Comparison of ENCODE assay signal across 8 mouse cellular contexts in the genomic region with DNA sequence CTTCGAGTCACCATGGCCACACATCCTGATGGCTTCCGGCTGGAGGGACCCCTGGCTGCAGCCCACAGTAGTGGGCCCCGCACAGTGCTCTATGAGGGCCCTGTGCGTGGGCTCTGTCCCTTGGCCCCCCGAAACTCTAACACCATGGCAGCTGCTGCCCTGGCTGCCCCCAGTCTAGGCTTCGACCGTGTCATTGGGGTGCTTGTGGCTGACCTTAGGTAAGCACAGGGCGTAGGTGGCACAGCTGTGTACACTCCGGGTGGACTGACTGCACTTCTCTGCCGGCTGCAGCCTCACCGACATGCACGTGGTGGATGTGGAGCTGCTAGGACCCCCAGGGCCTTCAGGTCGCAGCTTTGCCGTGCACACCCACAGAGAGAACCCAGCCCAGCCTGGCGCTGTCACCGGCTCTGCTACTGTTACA. TPM values are rescaled to one million over a fixed set of nuclear protein-coding genes. Genes with fewer than 3 reads are reported as not detected.
DNase-seq lines count a peak whose midpoint lies in the region; ATAC-seq lines count a peak whose summit lies in the region.
"Had no signal": no experiment of that assay in that cellular context is flagged by ENCODE, and none has a peak within 500 bp of the region (broad histone marks: within the 10 kb centered on the region; RNA-seq: fewer than 3 reads in every experiment).

No protein-coding gene starts in this region.

- H3K27me3 ChIP-seq in kidney, embryonic 15.5 days = peaks cover 35% of the 10 kb centered on the region
- peaks cover 29% of the 10 kb centered on the region for H3K27me3 ChIP-seq in forebrain, embryonic 10.5 days (ENCODE audit: poor library complexity, severe bottlenecking)
- H3K27me3 ChIP-seq in hindbrain, embryonic 15.5 days = no peaks in the 10 kb centered on the region
- H3K27me3 ChIP-seq in midbrain, embryonic 15.5 days (replicated peaks) = no peaks in the 10 kb centered on the region

- H3K4me3 ChIP-seq in kidney, embryonic 15.5 days (replicated peaks) = peak overlapping the region; percentile 63
- peak overlapping the region; percentile 60 for H3K4me3 ChIP-seq in forebrain, embryonic 10.5 days
- H3K4me3 ChIP-seq in hindbrain, embryonic 15.5 days = no peak overlapping the region
- H3K4me3 ChIP-seq in midbrain, embryonic 15.5 days = no peak overlapping the region

- H3K4me1 ChIP-seq in kidney, embryonic 15.5 days = peaks cover 34% of the 10 kb centered on the region
- H3K4me1 ChIP-seq in forebrain, embryonic 10.5 days = peaks cover 75% of the 10 kb centered on the region
- peaks cover 64% of the 10 kb centered on the region for H3K4me1 ChIP-seq in hindbrain, embryonic 15.5 days (replicated peaks)
- H3K4me1 ChIP-seq in midbrain, embryonic 15.5 days = peaks cover 67% of the 10 kb centered on the region

- 85% methylated on average over 16 of the region's 16 CpGs for WGBS in kidney, embryonic 15.5 days
- WGBS in forebrain, embryonic 10.5 days = 86% methylated on average over 16 of the region's 16 CpGs
- WGBS in hindbrain, embryonic 15.5 days = 76% methylated on average over 16 of the region's 16 CpGs
- 74% methylated on average over 16 of the region's 16 CpGs for WGBS in midbrain, embryonic 15.5 days

- no peak overlapping the region for H3K27ac ChIP-seq in kidney, embryonic 15.5 days
- peak overlapping the region; percentile 87 for H3K27ac ChIP-seq in forebrain, embryonic 10.5 days
- H3K27ac ChIP-seq in hindbrain, embryonic 15.5 days (replicated peaks) = peak overlapping the region; percentile 97
- H3K27ac ChIP-seq in midbrain, embryonic 15.5 days = peak overlapping the region; percentile 95

- no peak for DNase-seq in kidney, postnatal 10 days
- no peak for DNase-seq in forebrain, embryonic 10.5 days (ENCODE audit: extremely low spot score, low spot score)
- no peak for DNase-seq in adrenal gland, postnatal 14 days
- no peak for DNase-seq in adrenal gland, postnatal 10 days
- DNase-seq: gastrocnemius, postnatal 36 days had no signal

- 0 out of 2 replicates have a peak, but pooled peaks cover 4% of the 10 kb centered on the region for H3K36me3 ChIP-seq in kidney, embryonic 15.5 days
- peaks cover 29% of the 10 kb centered on the region for H3K36me3 ChIP-seq in forebrain, embryonic 10.5 days (replicated peaks)
- peaks cover 14% of the 10 kb centered on the region for H3K36me3 ChIP-seq in hindbrain, embryonic 15.5 days
- peaks cover 7% of the 10 kb centered on the region for H3K36me3 ChIP-seq in midbrain, embryonic 15.5 days (replicated peaks)

- H3K9me3 ChIP-seq in kidney, embryonic 15.5 days (replicated peaks) = no peaks in the 10 kb centered on the region
- H3K9me3 ChIP-seq in forebrain, embryonic 10.5 days = 0 out of 2 replicates have a peak, but pooled peaks cover 4% of the 10 kb centered on the region
- H3K9me3 ChIP-seq in hindbrain, embryonic 15.5 days = no peaks in the 10 kb centered on the region
- H3K9me3 ChIP-seq in midbrain, embryonic 15.5 days = no peaks in the 10 kb centered on the region

- ATAC-seq in kidney, embryonic 15.5 days (replicated peaks; ENCODE audit: low FRiP score) = no peak
- no peak for ATAC-seq in hindbrain, embryonic 15.5 days (ENCODE audit: low FRiP score, low read depth)
- ATAC-seq in midbrain, embryonic 15.5 days (replicated peaks) = 0 out of 2 replicates have a peak, but pooled peaks have one; percentile 1

- H3K4me2 ChIP-seq in kidney, embryonic 15.5 days = peak overlapping the region; percentile 62
- H3K4me2 ChIP-seq in hindbrain, embryonic 15.5 days = peak overlapping the region; percentile 59; the same call in 1 of the 2 replicates
- H3K4me2 ChIP-seq in midbrain, embryonic 15.5 days = peak overlapping the region; percentile 7; the same call in 1 of the 2 replicates

- H3K9ac ChIP-seq in kidney, embryonic 15.5 days = no peak overlapping the region
- H3K9ac ChIP-seq in hindbrain, embryonic 15.5 days = no peak overlapping the region
- no peak overlapping the region for H3K9ac ChIP-seq in midbrain, embryonic 15.5 days

RNA-seq across cellular contexts. Expression of gene Josd2, which starts 0.9 kb away (rescaled TPM):
- polyA plus RNA-seq in kidney, embryonic 15.5 days (2015; fragmentation: Nextera tagmentation; extraction: Ambion mirVana) = 72.5 and 78.9 TPM in 2 replicates
- 74.9 and 78.5 TPM in 2 replicates for polyA plus RNA-seq in forebrain, embryonic 10.5 days (2016; fragmentation: Nextera tagmentation; extraction: Ambion mirVana)
- 44.0 and 45.7 TPM in 2 replicates for polyA plus RNA-seq in hindbrain, embryonic 15.5 days (2015; fragmentation: Nextera tagmentation; extraction: Ambion mirVana)
- polyA plus RNA-seq in midbrain, embryonic 15.5 days (2015; fragmentation: Nextera tagmentation; extraction: Ambion mirVana) = 38.8 and 42.2 TPM in 2 replicates
- total RNA-seq in adrenal gland, postnatal 14 days (2021) = 45.9 and 51.2 TPM in 2 replicates
- total RNA-seq in adrenal gland, postnatal 10 days (2021) = 10 to 100 TPM; 42.2 to 52.0 TPM

RNA-seq across cellular contexts. Expression of gene Aspdh, which starts 1.7 kb away (rescaled TPM):
- polyA plus RNA-seq in kidney, embryonic 15.5 days (2015; fragmentation: Nextera tagmentation; extraction: Ambion mirVana) = 3.2 and 3.9 TPM in 2 replicates
- 1.3 and 1.5 TPM in 2 replicates for polyA plus RNA-seq in forebrain, embryonic 10.5 days (2016; fragmentation: Nextera tagmentation; extraction: Ambion mirVana)
- polyA plus RNA-seq in hindbrain, embryonic 15.5 days (2015; fragmentation: Nextera tagmentation; extraction: Ambion mirVana) = 3.7 and 5.0 TPM in 2 replicates
- polyA plus RNA-seq in midbrain, embryonic 15.5 days (2015; fragmentation: Nextera tagmentation; extraction: Ambion mirVana) = 5.8 and 6.0 TPM in 2 replicates
- 0.75 and 13.0 TPM in 2 replicates for total RNA-seq in adrenal gland, postnatal 14 days (2021)
- total RNA-seq in adrenal gland, postnatal 10 days (2021) = 10 to 100 TPM in 1 of 2 experiments, 1 to 10 TPM in 1; 8.4 to 14.5 TPM
- total RNA-seq: gastrocnemius, postnatal 36 days had no signal

RNA-seq across cellular contexts. Expression of gene Emc10, which starts 29.4 kb away (rescaled TPM):
- polyA plus RNA-seq in kidney, embryonic 15.5 days (2015; fragmentation: Nextera tagmentation; extraction: Ambion mirVana) = 113 and 120 TPM in 2 replicates
- polyA plus RNA-seq in forebrain, embryonic 10.5 days (2016; fragmentation: Nextera tagmentation; extraction: Ambion mirVana) = 95.8 and 96.9 TPM in 2 replicates
- polyA plus RNA-seq in hindbrain, embryonic 15.5 days (2015; fragmentation: Nextera tagmentation; extraction: Ambion mirVana) = 148 and 165 TPM in 2 replicates
- polyA plus RNA-seq in midbrain, embryonic 15.5 days (2015; fragmentation: Nextera tagmentation; extraction: Ambion mirVana) = 145 and 162 TPM in 2 replicates
- total RNA-seq in adrenal gland, postnatal 14 days (2021) = 81.5 and 85.9 TPM in 2 replicates
- total RNA-seq in adrenal gland, postnatal 10 days (2021) = 10 to 100 TPM; 88.8 to 91.1 TPM

RNA-seq across cellular contexts. Expression of gene Fam71e1, which starts 29.5 kb away (rescaled TPM):
- polyA plus RNA-seq in kidney, embryonic 15.5 days (2015; fragmentation: Nextera tagmentation; extraction: Ambion mirVana) = 14.3 and 16.5 TPM in 2 replicates
- 15.1 and 15.8 TPM in 2 replicates for polyA plus RNA-seq in forebrain, embryonic 10.5 days (2016; fragmentation: Nextera tagmentation; extraction: Ambion mirVana)
- 21.3 and 23.6 TPM in 2 replicates for polyA plus RNA-seq in hindbrain, embryonic 15.5 days (2015; fragmentation: Nextera tagmentation; extraction: Ambion mirVana)
- polyA plus RNA-seq in midbrain, embryonic 15.5 days (2015; fragmentation: Nextera tagmentation; extraction: Ambion mirVana) = 30.1 and 36.6 TPM in 2 replicates
- 7.8 and 10.9 TPM in 2 replicates for total RNA-seq in adrenal gland, postnatal 14 days (2021)
- 10 to 100 TPM; 12.4 to 16.0 TPM for total RNA-seq in adrenal gland, postnatal 10 days (2021)

RNA-seq across cellular contexts. Expression of gene Lrrc4b, which starts 38.1 kb away (rescaled TPM):
- 0.36 and 0.44 TPM in 2 replicates for polyA plus RNA-seq in kidney, embryonic 15.5 days (2015; fragmentation: Nextera tagmentation; extraction: Ambion mirVana)
- polyA plus RNA-seq in forebrain, embryonic 10.5 days (2016; fragmentation: Nextera tagmentation; extraction: Ambion mirVana) = 1.8 and 2.1 TPM in 2 replicates
- 16.7 and 16.9 TPM in 2 replicates for polyA plus RNA-seq in hindbrain, embryonic 15.5 days (2015; fragmentation: Nextera tagmentation; extraction: Ambion mirVana)
- 16.7 and 18.1 TPM in 2 replicates for polyA plus RNA-seq in midbrain, embryonic 15.5 days (2015; fragmentation: Nextera tagmentation; extraction: Ambion mirVana)
- total RNA-seq in adrenal gland, postnatal 14 days (2021) = 6.1 and 7.7 TPM in 2 replicates
- total RNA-seq in adrenal gland, postnatal 10 days (2021) = 10 to 100 TPM in 1 of 2 experiments, 1 to 10 TPM in 1; 5.5 to 10.0 TPM

Comparison
In these comparisons a context has a peak if more than half of its experiments do, and no peak if none do; other contexts are left out.
1. H3K4me2 ChIP-seq: peak in every context shown above with its lines; median percentile 62 in kidney, embryonic 15.5 days; 59 in hindbrain, embryonic 15.5 days; 7 in midbrain, embryonic 15.5 days.
2. H3K4me3 ChIP-seq: peak in kidney, embryonic 15.5 days (single experiment) and forebrain, embryonic 10.5 days (single experiment); none in hindbrain, embryonic 15.5 days (single experiment) and midbrain, embryonic 15.5 days (single experiment).